Mouse (Mus musculus) megakaryocyte, embryonic 14.5 days (primary cell): ENCODE results near the gene Gpr179.

ENCODE experiments used
- FLI1 ChIP-seq: IDR thresholded peaks from 2 replicates; pipeline ENCODE4 v1.6.1; 2012; ENCODE audit warnings: low read length, inconsistent platforms, mixed read lengths
- GATA1 ChIP-seq: IDR thresholded peaks from 3 replicates; pipeline ENCODE4 v1.6.1; 2012; ENCODE audit warnings: mixed read lengths, low read length, inconsistent platforms, borderline replicate concordance

- TF ChIP-seq GATA1 (no peak), FLI1 (no peak)
Observed at GRCm38 (mm10) chr11:97336238-97336637, 15.6 kb downstream of the Gpr179 start.
